Mouse (Mus musculus) midbrain, embryonic 14.5 days (tissue): ENCODE data around the gene Syvn1. TPM values are rescaled to one million over a fixed set of nuclear protein-coding genes. Genes with fewer than 3 reads are reported as not detected.
A peak's percentile ranks its signal among the peaks of the same experiment; 100 is the strongest.

Experiments
- ATAC-seq: fragments of 200-750 bp; cut with Nextera tagmentation; 2 replicates; pipeline ENCODE4 v1.8.0; 2017; ENCODE audit warnings: moderate number of reproducible peaks, moderate library complexity; ENCODE audit not compliant: low FRiP score, low TSS enrichment
- DNase-seq: peaks from one replicate; pipeline ENCODE4 v3.0.0-alpha.2; 2015
- H3K27ac ChIP-seq: fragments of 300-500 bp; sonication (generic); replicated peaks from 2 replicates; pipeline ENCODE4 v1.5.1; 2014; ENCODE audit warnings: mild to moderate bottlenecking, low read depth, low read length, moderate library complexity
- H3K27me3 ChIP-seq: fragments of 300-500 bp; sonication (generic); 2 replicates; pipeline ENCODE4 v1.6.1; 2014; ENCODE audit warnings: low read length, control low read depth, mixed read lengths; ENCODE audit not compliant: control insufficient read depth, insufficient read depth
- H3K36me3 ChIP-seq: fragments of 300-500 bp; sonication (generic); 2 replicates; pipeline ENCODE4 v1.6.1; 2014; ENCODE audit warnings: low read length, control low read depth; ENCODE audit not compliant: control insufficient read depth, insufficient read depth
- H3K4me1 ChIP-seq: fragments of 300-500 bp; sonication (generic); 2 replicates; pipeline ENCODE4 v1.6.1; 2014; ENCODE audit warnings: mild to moderate bottlenecking, antibody characterized with exemption, low read length, control low read depth; ENCODE audit not compliant: control insufficient read depth, insufficient read depth
- H3K4me2 ChIP-seq: fragments of 300-500 bp; sonication (generic); 2 replicates; pipeline ENCODE4 v1.6.1; 2014; ENCODE audit warnings: mild to moderate bottlenecking, low read length, moderate library complexity
- H3K4me3 ChIP-seq: fragments of 300-500 bp; sonication (generic); replicated peaks from 2 replicates; pipeline ENCODE4 v1.5.1; 2014; ENCODE audit warnings: low read depth, low read length
- H3K9ac ChIP-seq: fragments of 300-500 bp; sonication (generic); replicated peaks from 2 replicates; pipeline ENCODE4 v1.6.1; 2014; ENCODE audit warnings: mild to moderate bottlenecking, low read length, moderate library complexity
- H3K9me3 ChIP-seq: fragments of 300-500 bp; sonication (generic); 2 replicates; pipeline ENCODE4 v1.6.1; 2016; ENCODE audit warnings: low read length, control low read depth, mixed read lengths; ENCODE audit not compliant: control insufficient read depth
- WGBS: fragments of 180-500 bp; shearing (Covaris S2); extraction: QIAGEN DNeasy Blood & Tissue Kit; methylation state at CpG from one replicate; pipeline ENCODE4 v1.1.7; 2014; 5-methylcytosine and 5-hydroxymethylcytosine counted together
- polyA plus RNA-seq: library from polyadenylated mRNA; unstranded; fragments of >200 nt; fragmentation: Nextera tagmentation; extraction: Ambion mirVana; gene quantifications from 2 replicates; pipeline ENCODE4 v1.2.1, GENCODE M21; 2014

Syvn1 gene
- polyA plus RNA-seq, 1 experiment from 2014 or later, result 33.6 TPM

GRCm38 (mm10) chr19:6058966-6059365 lies 12.6 kb downstream of the Syvn1 start:
- peaks cover 25% of the 10 kb centered on the region for H3K4me1 ChIP-seq
- H3K27ac ChIP-seq, result no peak overlapping the region
- no peak for ATAC-seq
- H3K4me3 ChIP-seq, result peak overlapping the region; percentile 81
- H3K27me3 ChIP-seq, result no peaks in the 10 kb centered on the region
- no peaks in the 10 kb centered on the region for H3K9me3 ChIP-seq
- DNase-seq, result no peak
- peak overlapping the region; percentile 87 for H3K4me2 ChIP-seq
- no peak overlapping the region for H3K9ac ChIP-seq
- peaks cover 25% of the 10 kb centered on the region for H3K36me3 ChIP-seq
- WGBS, result 89% methylated on average over 5 of the region's 5 CpGs

- Histone ChIP-seq H3K27ac (peak within 1 kb of the TSS; percentile 89), H3K36me3 (peaks cover 7% of the 10 kb centered on the region), H3K9ac (peak within 1 kb of the TSS; percentile 91), H3K4me2 (peak within 1 kb of the TSS; percentile 100), H3K9me3 (no peaks in the 10 kb centered on the region), H3K27me3 (no peaks in the 10 kb centered on the region), H3K4me1 (peaks cover 27% of the 10 kb centered on the region), H3K4me3 (peak within 1 kb of the TSS; percentile 77)
- under 1% methylated on average over 58 of the region's 58 CpGs for WGBS
- ATAC-seq (peak; percentile 35), DNase-seq (peak; percentile 95)
Measured at GRCm38 (mm10) chr19:6061021-6061533, 14.7 kb downstream of the Syvn1 start, which contains the start of gene Znhit2. Gene Znhit2 (plus strand): TSS chr19:6061192.

GRCm38 (mm10) chr19:6061641-6062302 lies 15.4 kb downstream of the Syvn1 start:
- Histone ChIP-seq H3K27ac (peak overlapping the region; percentile 89), H3K9ac (peak overlapping the region; percentile 91), H3K9me3 (no peaks in the 10 kb centered on the region), H3K27me3 (no peaks in the 10 kb centered on the region), H3K4me1 (peaks cover 31% of the 10 kb centered on the region), H3K4me2 (peak overlapping the region; percentile 100), H3K36me3 (peaks cover 7% of the 10 kb centered on the region), H3K4me3 (peak overlapping the region; percentile 77)
- peak; percentile 47 for DNase-seq
- no peak for ATAC-seq
- 1% methylated on average over 44 of the region's 44 CpGs for WGBS

GRCm38 (mm10) chr19:6062418-6062817 lies 16.0 kb downstream of the Syvn1 start:
- Histone ChIP-seq H3K4me2 (peak overlapping the region; percentile 100), H3K27me3 (no peaks in the 10 kb centered on the region), H3K27ac (peak overlapping the region; percentile 89; the same call in 1 of the 2 replicates), H3K4me3 (peak overlapping the region; percentile 77), H3K4me1 (peaks cover 31% of the 10 kb centered on the region), H3K9me3 (no peaks in the 10 kb centered on the region), H3K9ac (peak overlapping the region; percentile 91; the same call in 1 of the 2 replicates), H3K36me3 (peaks cover 7% of the 10 kb centered on the region)
- 70% methylated on average over 5 of the region's 5 CpGs for WGBS
- DNase-seq, result no peak
- ATAC-seq, result no peak

GRCm38 (mm10) chr19:6063081-6063480 lies 16.7 kb downstream of the Syvn1 start:
- no peak overlapping the region for H3K27ac ChIP-seq
- 96% methylated on average over 6 of the region's 6 CpGs for WGBS
- no peak overlapping the region for H3K4me3 ChIP-seq
- no peaks in the 10 kb centered on the region for H3K27me3 ChIP-seq
- H3K4me1 ChIP-seq, result peaks cover 32% of the 10 kb centered on the region
- H3K9ac ChIP-seq, result no peak overlapping the region
- no peaks in the 10 kb centered on the region for H3K9me3 ChIP-seq
- H3K4me2 ChIP-seq, result peak overlapping the region; percentile 100; the same call in 1 of the 2 replicates
- H3K36me3 ChIP-seq, result peaks cover 7% of the 10 kb centered on the region
- DNase-seq (no peak), ATAC-seq (no peak)

- H3K36me3 ChIP-seq, result peaks cover 30% of the 10 kb centered on the region
- WGBS, result 34% methylated on average over 5 of the region's 5 CpGs
- ATAC-seq (no peak), DNase-seq (peak; percentile 31)
- H3K4me1 ChIP-seq, result peaks cover 30% of the 10 kb centered on the region
- peak overlapping the region; percentile 94 for H3K4me2 ChIP-seq
- peak overlapping the region; percentile 90 for H3K27ac ChIP-seq
- no peaks in the 10 kb centered on the region for H3K9me3 ChIP-seq
- H3K27me3 ChIP-seq, result no peaks in the 10 kb centered on the region
- peak overlapping the region; percentile 58 for H3K4me3 ChIP-seq
- H3K9ac ChIP-seq, result peak overlapping the region; percentile 70
Measured at GRCm38 (mm10) chr19:6066571-6066970, 20.2 kb downstream of the Syvn1 start.

- Histone ChIP-seq H3K4me1 (peaks cover 26% of the 10 kb centered on the region), H3K4me2 (peak overlapping the region; percentile 94), H3K27ac (peak overlapping the region; percentile 90), H3K9ac (peak overlapping the region; percentile 70), H3K36me3 (peaks cover 31% of the 10 kb centered on the region), H3K4me3 (peak overlapping the region; percentile 58), H3K27me3 (no peaks in the 10 kb centered on the region), H3K9me3 (no peaks in the 10 kb centered on the region)
- ATAC-seq, result peak; percentile 67
- peak; percentile 93 for DNase-seq
- WGBS, result under 1% methylated on average over 30 of the region's 30 CpGs
Measured at GRCm38 (mm10) chr19:6067011-6067723, 20.8 kb downstream of the Syvn1 start.

GRCm38 (mm10) chr19:6067724-6068415 lies 21.5 kb downstream of the Syvn1 start, which contains the start of gene Tm7sf2:
Gene Tm7sf2 (minus strand): TSS chr19:6068373.
- Histone ChIP-seq H3K9me3 (no peaks in the 10 kb centered on the region), H3K9ac (peak within 1 kb of the TSS; percentile 70), H3K4me2 (peak within 1 kb of the TSS; percentile 94), H3K27me3 (no peaks in the 10 kb centered on the region), H3K27ac (peak within 1 kb of the TSS; percentile 90), H3K36me3 (peaks cover 33% of the 10 kb centered on the region), H3K4me3 (peak within 1 kb of the TSS; percentile 58), H3K4me1 (peaks cover 19% of the 10 kb centered on the region)
- peak; percentile 94 for DNase-seq
- ATAC-seq, result peak; percentile 91
- 8% methylated on average over 33 of the region's 33 CpGs for WGBS
